Mouse (Mus musculus) midbrain, embryonic 11.5 days (tissue): ENCODE data around the gene Tcf12. TPM values are rescaled to one million over a fixed set of nuclear protein-coding genes. Genes with fewer than 3 reads are reported as not detected.

Source experiments
- ATAC-seq: fragments of 200-750 bp; cut with Nextera tagmentation; 2 replicates; pipeline ENCODE4 v1.8.0; 2017; ENCODE audit warnings: moderate TSS enrichment, moderate library complexity; ENCODE audit not compliant: low FRiP score
- DNase-seq: peaks from one replicate; pipeline ENCODE4 v3.0.0; 2015; ENCODE audit warnings: low spot score; ENCODE audit errors: missing footprints
- H3K27ac ChIP-seq: fragments of 300-500 bp; sonication (generic); 2 replicates; pipeline ENCODE4 v1.5.1; 2014; ENCODE audit warnings: low read depth, low read length
- H3K27me3 ChIP-seq: fragments of 300-500 bp; sonication (generic); 2 replicates; pipeline ENCODE4 v1.6.1; 2014; ENCODE audit warnings: mild to moderate bottlenecking, low read length, moderate library complexity, mixed read lengths; ENCODE audit not compliant: control insufficient read depth, insufficient read depth
- H3K36me3 ChIP-seq: fragments of 300-500 bp; sonication (generic); 2 replicates; pipeline ENCODE4 v1.6.1; 2014; ENCODE audit warnings: mild to moderate bottlenecking, low read length, moderate library complexity, mixed read lengths; ENCODE audit not compliant: control insufficient read depth, insufficient read depth
- H3K4me1 ChIP-seq: fragments of 300-500 bp; sonication (generic); 2 replicates; pipeline ENCODE4 v1.6.1; 2014; ENCODE audit warnings: low read length; ENCODE audit not compliant: control insufficient read depth, insufficient read depth
- H3K4me2 ChIP-seq: fragments of 300-500 bp; sonication (generic); 2 replicates; pipeline ENCODE4 v1.6.1; 2014; ENCODE audit warnings: mild to moderate bottlenecking, moderate library complexity
- H3K4me3 ChIP-seq: fragments of 300-500 bp; sonication (generic); 2 replicates; pipeline ENCODE4 v1.5.1; 2014; ENCODE audit warnings: low read depth, low read length
- H3K9ac ChIP-seq: fragments of 300-500 bp; sonication (generic); 2 replicates; pipeline ENCODE4 v1.6.1; 2014; ENCODE audit warnings: low read length
- H3K9me3 ChIP-seq: fragments of 300-500 bp; sonication (generic); 2 replicates; pipeline ENCODE4 v1.6.1; 2016; ENCODE audit warnings: low read length; ENCODE audit not compliant: control insufficient read depth
- WGBS: fragments of 180-500 bp; shearing (Covaris S2); extraction: QIAGEN DNeasy Blood & Tissue Kit; methylation state at CpG from one replicate; pipeline ENCODE4 v1.1.7; 2014; 5-methylcytosine and 5-hydroxymethylcytosine counted together
- polyA plus RNA-seq: library from polyadenylated mRNA; unstranded; fragments of >200 nt; fragmentation: Nextera tagmentation; extraction: Ambion mirVana; gene quantifications from 2 replicates; pipeline ENCODE4 v1.2.1, GENCODE M21; 2014

The Tcf12 gene
- polyA plus RNA-seq, 1 experiment from 2014 or later, result 211 TPM

- no peak for ATAC-seq
- Histone ChIP-seq H3K9ac (no peak overlapping the region), H3K27me3 (no peaks in the 10 kb centered on the region), H3K4me2 (no peak overlapping the region), H3K36me3 (no peaks in the 10 kb centered on the region), H3K4me1 (no peaks in the 10 kb centered on the region), H3K9me3 (no peaks in the 10 kb centered on the region), H3K27ac (no peak overlapping the region), H3K4me3 (no peak overlapping the region)
- no peak for DNase-seq
- 88% methylated on average over 3 of the region's 3 CpGs for WGBS
These were observed 181.0 kb downstream of the Tcf12 start for GRCm38 (mm10) chr9:71930431-71931357.

GRCm38 (mm10) chr9:71916662-71916953, 195.1 kb downstream of the Tcf12 start:
- Histone ChIP-seq H3K4me1 (peaks cover 27% of the 10 kb centered on the region), H3K4me3 (no peak overlapping the region), H3K27ac (peak overlapping the region; percentile 70; the same call in 1 of the 2 replicates), H3K27me3 (no peaks in the 10 kb centered on the region), H3K9ac (no peak overlapping the region), H3K4me2 (no peak overlapping the region), H3K9me3 (no peaks in the 10 kb centered on the region), H3K36me3 (no peaks in the 10 kb centered on the region)
- peak; percentile 59; the same call in 1 of the 2 replicates for ATAC-seq
- no peak for DNase-seq

GRCm38 (mm10) chr9:71915871-71916661, 195.6 kb downstream of the Tcf12 start:
- WGBS, result 23% methylated on average over 6 of the region's 6 CpGs
- DNase-seq, result no peak
- Histone ChIP-seq H3K9me3 (no peaks in the 10 kb centered on the region), H3K27me3 (no peaks in the 10 kb centered on the region), H3K4me3 (no peak overlapping the region), H3K4me2 (no peak overlapping the region; the same call in 1 of the 2 replicates), H3K9ac (no peak overlapping the region), H3K4me1 (peaks cover 27% of the 10 kb centered on the region), H3K27ac (peak overlapping the region; percentile 70), H3K36me3 (no peaks in the 10 kb centered on the region)
- ATAC-seq, result peak; percentile 82

GRCm38 (mm10) chr9:71906522-71906921, 205.1 kb downstream of the Tcf12 start:
- 72% methylated on average over 2 of the region's 2 CpGs for WGBS
- DNase-seq, result no peak
- no peaks in the 10 kb centered on the region for H3K27me3 ChIP-seq
- no peak overlapping the region for H3K27ac ChIP-seq
- ATAC-seq, result no peak
- H3K4me3 ChIP-seq, result no peak overlapping the region
- no peaks in the 10 kb centered on the region for H3K36me3 ChIP-seq
- no peak overlapping the region for H3K9ac ChIP-seq
- H3K9me3 ChIP-seq, result no peaks in the 10 kb centered on the region
- no peak overlapping the region for H3K4me2 ChIP-seq
- H3K4me1 ChIP-seq, result no peaks in the 10 kb centered on the region; the same call in 1 of the 2 replicates

- Histone ChIP-seq H3K36me3 (no peaks in the 10 kb centered on the region), H3K27ac (peak overlapping the region; percentile 74; the same call in 1 of the 2 replicates), H3K9me3 (no peaks in the 10 kb centered on the region), H3K4me3 (no peak overlapping the region), H3K4me2 (peak overlapping the region; percentile 6; the same call in 1 of the 2 replicates), H3K9ac (no peak overlapping the region), H3K4me1 (peaks cover 14% of the 10 kb centered on the region; the same call in 1 of the 2 replicates), H3K27me3 (no peaks in the 10 kb centered on the region)
- WGBS, result 5% methylated on average over 5 of the region's 5 CpGs
- no peak for DNase-seq
- ATAC-seq, result peak; percentile 51; the same call in 1 of the 2 replicates
These were observed 212.8 kb downstream of the Tcf12 start for GRCm38 (mm10) chr9:71898852-71899251.

- no peak overlapping the region for H3K4me3 ChIP-seq
- H3K4me1 ChIP-seq, result peaks cover 20% of the 10 kb centered on the region; the same call in 1 of the 2 replicates
- H3K9me3 ChIP-seq, result no peaks in the 10 kb centered on the region
- no peaks in the 10 kb centered on the region for H3K27me3 ChIP-seq
- H3K36me3 ChIP-seq, result no peaks in the 10 kb centered on the region
- ATAC-seq, result peak; percentile 63
- peak overlapping the region; percentile 42 for H3K27ac ChIP-seq
- H3K9ac ChIP-seq, result no peak overlapping the region
- WGBS, result 7% methylated on average over 1 of the region's 1 CpGs
- peak; percentile 92 for DNase-seq
- no peak overlapping the region for H3K4me2 ChIP-seq
These were observed 214.3 kb downstream of the Tcf12 start for GRCm38 (mm10) chr9:71897399-71897798.

GRCm38 (mm10) chr9:71895931-71896724, 215.5 kb downstream of the Tcf12 start:
- Histone ChIP-seq H3K4me3 (peak overlapping the region; percentile 55), H3K4me2 (peak overlapping the region; percentile 42), H3K36me3 (no peaks in the 10 kb centered on the region), H3K9me3 (no peaks in the 10 kb centered on the region), H3K27me3 (no peaks in the 10 kb centered on the region), H3K27ac (peak overlapping the region; percentile 42), H3K4me1 (peaks cover 20% of the 10 kb centered on the region; the same call in 1 of the 2 replicates), H3K9ac (no peak overlapping the region)
- ATAC-seq (peak; percentile 75), DNase-seq (peak; percentile 96)
- 5% methylated on average over 2 of the region's 2 CpGs for WGBS

- Histone ChIP-seq H3K4me3 (peak overlapping the region; percentile 55), H3K27me3 (no peaks in the 10 kb centered on the region), H3K4me2 (peak overlapping the region; percentile 68), H3K4me1 (peaks cover 20% of the 10 kb centered on the region; the same call in 1 of the 2 replicates), H3K9ac (peak overlapping the region; percentile 45; the same call in 1 of the 2 replicates), H3K27ac (0 out of 2 replicates have a peak overlapping the region, but pooled peaks have one; percentile 51), H3K9me3 (no peaks in the 10 kb centered on the region), H3K36me3 (no peaks in the 10 kb centered on the region)
- WGBS, result 4% methylated on average over 7 of the region's 7 CpGs
- no peak for ATAC-seq
- DNase-seq, result peak; percentile 92
These were observed 216.4 kb downstream of the Tcf12 start for GRCm38 (mm10) chr9:71895291-71895690.
